Mouse (Mus musculus) testis, postnatal 14 days (tissue): ENCODE data around the gene Cdhr3.
"Not testable (repeated sequence)": the region's sequence is repeated elsewhere in the genome, so short reads cannot be mapped to it uniquely, and the experiment has no call there.

Experiments used
- DNase-seq: peaks from one replicate; pipeline ENCODE4 v3.0.0; 2021; ENCODE audit warnings: low spot score

The Cdhr3 gene

DNA sequence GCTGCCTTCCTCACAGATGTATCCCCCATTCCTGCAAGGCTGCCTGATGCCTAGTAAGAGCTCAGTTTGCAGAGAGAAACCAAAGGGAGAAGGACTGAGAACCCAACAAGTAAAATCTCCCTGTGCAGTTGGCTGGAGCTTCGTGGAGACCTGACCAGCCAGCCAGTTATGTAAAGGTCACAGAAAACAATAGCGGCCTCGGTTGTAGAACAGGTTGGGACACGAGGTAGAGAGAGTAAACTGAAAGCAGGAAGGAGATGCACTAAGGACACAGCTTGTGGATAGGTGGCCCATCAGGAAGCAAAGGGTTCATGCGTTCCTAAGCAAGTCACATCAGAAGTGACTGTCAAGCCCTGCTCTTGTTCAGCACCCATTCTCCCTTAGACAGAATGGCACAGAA lies 86.8 kb downstream of the Cdhr3 start:
- DNase-seq: no peak

DNA sequence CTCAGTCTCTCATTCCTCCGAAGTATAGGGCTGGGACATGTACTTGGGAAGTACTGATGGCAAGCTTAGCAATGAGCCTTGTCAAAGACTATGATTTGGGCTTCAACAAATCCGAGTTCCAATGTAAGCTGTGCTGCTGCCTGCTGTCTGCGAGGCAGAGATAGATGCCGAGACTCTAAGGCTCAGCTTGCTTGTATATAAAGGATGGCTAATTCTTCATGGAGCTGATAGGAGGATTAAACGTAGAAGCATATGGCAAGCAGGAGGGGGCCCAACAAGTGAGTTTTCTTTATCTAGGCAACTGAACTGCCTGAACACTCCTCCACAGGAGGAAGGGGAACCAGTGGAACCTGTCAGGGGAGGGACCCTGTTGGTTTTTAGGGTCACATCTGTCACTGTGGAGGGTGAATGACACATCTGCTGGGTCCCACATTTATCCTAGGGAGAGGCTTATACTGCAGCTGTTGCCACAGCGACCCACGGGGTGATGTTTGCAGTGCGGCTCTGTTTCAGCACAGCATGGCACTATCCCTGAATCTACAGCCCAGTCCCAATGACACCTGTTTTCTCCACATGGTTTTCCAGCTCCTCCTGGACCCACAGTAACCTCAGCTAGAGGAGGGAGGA lies 89.2 kb downstream of the Cdhr3 start:
- no peak for DNase-seq

DNA sequence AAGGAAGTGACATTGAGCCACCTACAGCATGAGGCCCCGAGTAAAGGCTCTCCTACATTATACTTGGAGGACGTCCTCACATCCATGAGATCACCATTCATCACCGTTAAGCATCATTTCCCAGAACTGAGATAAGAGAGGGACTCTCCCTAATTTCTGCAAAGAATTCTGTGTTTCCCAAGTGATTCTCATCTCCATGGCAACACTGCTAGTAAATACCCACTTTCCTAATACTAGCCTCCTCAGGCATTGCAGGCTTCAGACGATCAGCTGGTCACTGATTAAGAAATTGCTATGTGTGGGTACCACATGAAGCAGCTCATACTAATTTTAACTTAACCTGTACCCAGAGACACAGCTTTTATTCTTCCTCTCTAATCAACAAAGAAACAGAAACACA lies 92.3 kb downstream of the Cdhr3 start:
- DNase-seq: no peak

DNA sequence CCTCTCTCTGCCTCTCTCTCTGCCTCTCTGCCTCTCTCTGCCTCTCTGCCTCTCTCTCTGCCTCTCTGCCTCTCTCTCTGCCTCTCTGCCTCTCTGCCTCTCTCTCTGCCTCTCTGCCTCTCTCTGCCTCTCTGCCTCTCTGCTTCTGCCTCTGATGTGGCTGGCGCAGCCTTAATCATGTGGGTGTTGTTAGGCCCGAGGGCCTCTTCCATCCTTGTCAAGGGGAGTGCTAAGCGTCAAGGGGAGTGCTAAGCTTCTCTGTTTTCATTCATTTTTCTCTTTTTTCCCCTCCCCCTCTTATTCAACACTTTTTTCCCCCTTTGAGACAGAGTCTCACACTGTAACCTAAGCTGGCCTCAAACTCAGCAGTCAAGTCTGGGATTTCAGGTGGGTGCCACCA lies 92.9 kb downstream of the Cdhr3 start:
- not testable (repeated sequence) for DNase-seq

DNA sequence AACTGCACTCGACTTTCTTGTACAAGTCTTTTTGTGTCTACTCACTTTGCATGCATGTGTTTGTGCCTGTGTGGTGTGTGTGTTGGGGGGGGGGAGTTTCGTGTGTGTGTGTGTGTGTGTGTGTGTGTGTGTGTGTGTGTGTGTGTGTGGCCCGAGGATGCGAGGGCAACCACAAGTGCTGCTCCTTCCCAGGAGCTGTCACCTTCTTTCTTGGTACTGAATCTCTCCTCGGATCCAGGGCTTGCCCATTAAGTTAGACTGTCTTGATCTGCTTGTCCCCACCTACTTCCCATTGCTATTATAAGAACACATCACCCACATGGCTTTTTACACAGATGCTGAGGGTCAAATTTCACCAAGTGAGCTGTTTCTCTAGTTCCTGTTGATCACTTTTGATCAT lies 93.9 kb downstream of the Cdhr3 start:
- no peak for DNase-seq

DNA sequence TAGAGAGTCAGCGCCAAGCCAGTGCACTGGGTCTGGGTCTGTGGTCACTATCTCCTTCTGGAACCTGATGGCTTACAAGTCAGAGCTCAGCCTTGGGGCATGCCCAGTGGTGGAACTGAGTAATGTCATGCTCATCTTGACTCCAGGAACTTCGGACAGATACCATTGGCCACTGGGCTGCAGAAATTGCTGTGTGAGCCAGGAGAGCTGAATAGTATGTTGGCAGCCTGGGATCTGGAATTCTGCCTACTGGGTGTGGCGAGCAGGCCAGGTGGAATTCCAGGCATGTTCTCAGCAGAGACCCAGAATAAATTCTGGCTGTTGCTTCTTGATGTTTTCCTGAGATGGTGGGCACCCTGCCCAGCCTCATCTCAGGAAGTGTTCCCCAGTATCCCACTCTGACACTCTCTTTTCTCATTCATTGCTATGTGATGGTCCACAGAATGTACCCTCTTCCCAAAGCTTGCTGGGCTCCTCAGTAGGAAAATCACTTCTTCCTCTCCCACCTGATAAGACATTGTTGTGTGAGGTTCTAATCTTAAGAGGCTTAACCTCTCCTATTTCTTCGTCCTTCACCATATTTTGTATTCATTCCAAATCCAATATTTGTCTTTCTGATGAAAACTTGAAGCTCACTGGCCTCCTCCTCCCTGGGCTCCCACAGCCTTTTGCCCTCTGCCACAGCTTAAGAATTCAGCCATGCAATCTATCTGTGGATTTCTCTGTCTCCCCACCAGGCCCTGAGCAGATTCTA lies 97.4 kb downstream of the Cdhr3 start:
- DNase-seq: no peak

DNA sequence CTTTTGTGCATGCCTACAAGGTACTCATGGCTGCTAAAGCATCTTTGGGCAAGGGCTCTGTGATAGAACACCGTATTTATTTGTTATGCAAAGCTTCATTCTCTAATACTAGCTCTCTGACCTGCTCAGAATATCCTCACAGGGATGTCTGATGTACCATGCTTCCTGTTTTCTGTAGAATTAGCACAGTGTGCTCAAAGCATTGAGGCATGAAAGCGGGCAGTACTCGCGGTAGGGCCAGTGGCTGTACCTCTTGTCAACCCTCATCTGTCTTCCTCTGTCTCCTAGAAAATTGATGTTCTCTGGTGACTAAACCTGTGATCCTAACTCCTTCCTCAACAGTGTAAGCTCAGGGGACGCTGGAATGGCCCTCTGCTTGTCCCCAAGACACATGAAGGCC lies 98.6 kb downstream of the Cdhr3 start:
- DNase-seq: no peak

DNA sequence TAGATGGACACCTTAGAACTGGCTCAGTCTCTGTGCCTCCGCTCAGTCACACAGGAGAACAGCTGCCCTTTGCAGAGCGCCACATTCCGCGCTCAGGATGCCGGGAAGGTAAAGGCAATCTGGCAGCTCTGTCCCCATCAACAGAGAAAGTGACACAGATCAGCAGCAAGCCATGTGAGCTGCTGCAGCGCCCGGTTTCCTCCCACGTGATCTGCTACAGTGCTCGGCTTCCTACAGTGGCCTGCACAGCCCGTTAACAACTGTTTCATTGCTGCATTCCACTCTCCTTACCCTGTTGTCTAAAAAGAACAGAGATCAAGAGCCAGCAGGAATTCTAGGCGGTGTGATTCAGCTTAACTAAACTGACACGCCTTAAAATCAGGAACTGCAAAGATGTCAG lies 102.9 kb downstream of the Cdhr3 start:
- no peak for DNase-seq

DNA sequence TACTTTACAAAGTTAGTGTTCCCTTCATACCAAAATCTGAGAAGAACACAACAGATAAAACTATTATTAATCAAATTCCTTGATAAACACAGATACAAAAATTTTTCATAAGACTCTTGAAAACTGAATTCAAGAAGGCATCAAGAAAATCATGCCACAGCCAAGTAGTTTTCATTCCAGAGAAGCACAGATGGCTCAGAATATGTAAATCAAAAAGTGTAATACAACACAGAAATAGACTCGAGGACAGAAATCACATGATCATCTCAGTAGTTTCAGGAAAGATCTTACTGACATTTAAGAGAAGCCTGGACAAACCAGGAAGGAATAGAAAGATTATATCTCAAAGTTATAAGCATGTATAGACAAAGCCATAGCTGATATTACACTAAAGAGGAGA lies 106.4 kb downstream of the Cdhr3 start:
- DNase-seq: no peak
